Mouse (Mus musculus): ENCODE measurements around the gene Plcg2.

Gene Plcg2

GRCm38 (mm10) chr8:117498179-117498914 lies at the start of gene Plcg2:
Gene Plcg2 (plus strand): TSS chr8:117498291.
- DNase-seq (ENCODE audit: low spot score), result no peak

DNA sequence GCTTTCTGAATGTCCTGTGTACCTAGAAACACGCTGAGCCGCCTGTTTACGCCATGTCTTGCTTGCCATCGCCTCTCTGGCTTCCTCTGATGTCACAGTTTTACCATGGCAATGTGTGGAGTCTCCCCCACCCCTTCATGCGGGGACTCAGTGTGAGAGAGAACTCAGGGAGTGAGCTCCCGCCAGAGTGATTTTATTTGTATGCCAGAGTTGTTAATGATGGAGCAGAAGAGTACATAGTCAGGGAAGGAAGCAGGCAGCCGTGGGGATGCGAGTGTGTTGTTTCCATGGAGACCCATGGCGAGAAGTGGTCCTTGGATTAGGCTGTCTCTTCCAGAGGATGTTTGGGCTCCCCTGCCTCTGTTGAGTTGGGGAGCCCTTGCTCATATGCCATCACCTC lies 47.0 kb upstream of the Plcg2 start:
- no peak for DNase-seq (ENCODE audit: low spot score)

- DNase-seq (ENCODE audit: low spot score), result no peak
Observed at GRCm38 (mm10) chr8:117453974-117454373, 44.1 kb upstream of the Plcg2 start.

GRCm38 (mm10) chr8:117454516-117455116 lies 43.5 kb upstream of the Plcg2 start:
- no peak for DNase-seq (ENCODE audit: low spot score)

DNA sequence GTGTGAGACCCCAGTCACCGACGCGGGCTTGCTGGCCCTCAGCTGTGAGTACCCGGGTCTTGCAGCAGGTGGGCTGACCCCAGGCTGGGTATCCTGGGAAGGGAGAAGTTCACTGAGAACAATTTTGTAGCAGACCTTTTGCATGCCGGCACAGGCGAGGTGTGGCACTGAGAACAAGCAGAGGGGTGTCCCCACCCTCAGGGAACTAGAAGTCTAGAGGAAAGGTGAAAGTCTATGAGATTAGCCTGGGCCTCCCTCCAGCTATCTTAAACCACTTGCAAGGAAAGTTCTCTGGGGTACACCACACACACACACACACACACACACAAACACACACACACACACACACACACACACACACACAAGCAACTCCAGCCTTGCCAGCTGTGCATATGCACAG lies 42.4 kb upstream of the Plcg2 start:
- no peak for DNase-seq (ENCODE audit: low spot score)

DNA sequence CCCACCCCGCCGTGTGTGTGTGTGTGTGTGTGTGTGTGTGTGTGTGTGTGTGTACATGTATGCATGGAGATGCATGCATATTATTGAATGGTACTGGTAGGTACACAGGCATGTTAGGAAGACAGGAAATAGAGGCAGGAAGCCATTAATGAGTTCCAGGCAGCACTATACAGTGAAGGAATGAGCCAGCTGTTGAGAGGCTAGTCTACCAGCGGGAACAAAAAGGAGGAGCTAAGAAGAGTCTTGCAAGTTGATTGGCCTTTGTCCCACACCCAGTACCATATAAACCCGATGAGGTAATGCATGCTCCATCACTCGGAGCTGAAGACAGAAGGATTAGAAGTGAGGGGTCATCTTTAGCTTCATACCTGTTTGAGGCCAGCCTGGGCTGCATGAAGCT lies 39.7 kb upstream of the Plcg2 start:
- no peak for DNase-seq (ENCODE audit: low spot score)

DNA sequence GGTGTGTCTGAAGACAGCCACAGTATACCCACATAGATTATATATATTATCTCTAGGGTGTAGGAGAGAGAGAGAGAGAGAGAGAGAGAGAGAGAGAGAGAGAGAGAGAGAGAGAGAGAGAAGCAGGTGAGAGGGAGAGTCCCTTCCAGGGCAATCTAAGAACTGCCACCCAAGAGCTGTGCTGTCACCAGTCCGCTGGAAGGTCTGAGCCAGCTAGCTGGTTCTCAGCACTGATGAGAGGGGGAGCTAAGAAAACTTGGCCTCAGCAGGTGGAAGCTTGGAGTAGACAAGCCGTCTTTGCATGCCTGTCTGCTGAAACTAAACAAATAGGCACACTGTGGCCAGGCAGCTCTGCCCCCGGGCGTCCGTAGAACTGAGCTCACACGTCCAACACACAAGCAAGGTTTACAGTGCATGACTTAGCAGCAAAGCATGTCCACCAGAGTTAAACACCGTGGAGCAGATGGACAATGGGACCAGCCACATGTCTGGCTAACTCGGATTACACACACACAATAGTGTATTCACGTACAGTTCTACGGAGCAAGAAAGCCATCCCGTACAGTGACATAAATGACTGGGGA lies 35.3 kb upstream of the Plcg2 start:
- DNase-seq (ENCODE audit: low spot score), result no peak

- no peak for DNase-seq (ENCODE audit: low spot score)
Observed at GRCm38 (mm10) chr8:117464525-117464924, 33.6 kb upstream of the Plcg2 start.

DNA sequence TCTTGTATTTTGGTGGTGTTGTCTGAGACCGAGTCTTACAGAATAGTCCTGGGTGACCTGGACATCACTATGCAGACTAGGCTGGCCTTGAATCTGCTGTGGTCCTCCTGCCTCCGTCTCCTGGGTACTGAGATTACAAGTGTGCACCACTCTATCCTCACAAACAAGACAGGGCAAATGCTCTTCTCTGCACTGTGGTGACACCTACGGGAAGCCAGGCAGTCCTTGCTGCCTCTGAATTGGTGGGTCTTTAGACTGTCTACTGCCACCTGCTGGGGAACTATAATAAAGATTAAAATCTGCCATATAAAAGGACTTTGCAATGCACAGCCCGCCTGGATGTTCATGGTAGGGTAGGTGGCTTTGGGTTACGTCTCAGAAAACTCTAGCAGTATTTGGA lies 32.8 kb upstream of the Plcg2 start:
- peak; percentile 46 for DNase-seq (ENCODE audit: low spot score)

DNA sequence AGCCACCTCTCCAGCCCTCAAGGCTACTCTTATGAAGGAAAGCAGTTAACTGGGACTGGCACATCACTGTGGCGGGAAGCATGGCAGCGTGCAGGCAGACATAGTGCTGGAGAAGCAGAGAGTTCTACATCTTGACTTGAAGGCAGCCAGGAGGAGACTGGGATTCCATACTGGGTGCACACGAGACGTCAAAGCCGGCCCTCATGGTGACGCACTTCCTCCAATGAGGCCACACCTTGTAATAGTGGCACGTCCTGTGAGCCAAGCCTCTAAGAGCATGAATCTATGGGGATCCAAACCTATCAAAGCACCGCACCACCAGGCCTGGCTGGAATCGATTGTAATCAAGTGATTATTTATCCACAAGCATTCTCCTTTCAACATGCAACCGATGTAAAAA lies 30.6 kb upstream of the Plcg2 start:
- no peak for DNase-seq (ENCODE audit: low spot score)

GRCm38 (mm10) chr8:117469431-117470341 lies 28.4 kb upstream of the Plcg2 start:
- no peak for DNase-seq (ENCODE audit: low spot score)

- DNase-seq (ENCODE audit: low spot score), result peak; percentile 46
Observed at GRCm38 (mm10) chr8:117470342-117470781, 27.7 kb upstream of the Plcg2 start.

- peak; percentile 54 for DNase-seq (ENCODE audit: low spot score)
Observed at GRCm38 (mm10) chr8:117471174-117471573, 26.9 kb upstream of the Plcg2 start.

- DNase-seq (ENCODE audit: low spot score), result no peak
Observed at GRCm38 (mm10) chr8:117471655-117472054, 26.4 kb upstream of the Plcg2 start.

- no peak for DNase-seq (ENCODE audit: low spot score)
Observed at GRCm38 (mm10) chr8:117472332-117472731, 25.8 kb upstream of the Plcg2 start.

DNA sequence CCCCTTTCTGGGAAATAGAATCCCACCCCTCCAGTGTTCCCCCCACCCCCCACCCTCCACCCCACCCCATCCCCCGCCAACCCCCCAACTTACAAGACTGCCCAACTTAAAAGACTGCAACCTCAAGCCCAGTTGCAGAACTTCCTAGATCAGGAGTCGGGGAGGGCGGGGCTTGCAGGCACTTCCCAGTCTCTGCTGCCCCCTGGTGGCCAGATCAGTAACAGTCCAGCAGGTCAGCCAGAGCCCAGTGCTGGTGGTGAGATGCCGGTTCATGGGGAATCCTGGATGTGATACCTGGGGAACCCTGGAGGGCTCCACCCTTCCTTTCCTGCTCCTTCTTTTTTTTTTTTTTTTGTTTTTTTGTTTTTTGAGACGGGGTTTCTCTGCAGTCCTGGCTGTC lies 23.1 kb upstream of the Plcg2 start:
- peak; percentile 92 for DNase-seq (ENCODE audit: low spot score)

- no peak for DNase-seq (ENCODE audit: low spot score)
Observed at GRCm38 (mm10) chr8:117475819-117476218, 22.3 kb upstream of the Plcg2 start.

DNA sequence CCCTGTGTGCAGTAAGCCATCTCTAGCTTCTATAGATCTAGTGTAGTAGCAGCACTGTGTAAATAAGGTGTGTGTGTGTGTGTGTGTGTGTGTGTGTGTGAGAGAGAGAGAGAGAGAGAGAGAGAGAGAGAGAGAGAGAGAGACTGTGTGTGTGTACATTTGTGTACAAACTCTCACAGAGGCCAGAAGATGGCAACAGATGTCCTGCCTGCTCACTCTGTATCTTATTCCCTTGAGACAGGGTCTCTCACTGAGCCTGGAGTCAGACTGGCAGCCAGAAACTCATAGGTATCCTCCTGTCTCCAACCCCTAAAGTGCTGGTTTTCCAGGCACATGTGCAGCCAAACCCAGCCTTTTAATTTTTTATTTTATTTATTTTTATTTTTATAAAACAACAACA lies 20.0 kb upstream of the Plcg2 start:
- DNase-seq (ENCODE audit: low spot score), result no peak

GRCm38 (mm10) chr8:117479996-117480395 lies 18.1 kb upstream of the Plcg2 start:
- no peak for DNase-seq (ENCODE audit: low spot score)

DNA sequence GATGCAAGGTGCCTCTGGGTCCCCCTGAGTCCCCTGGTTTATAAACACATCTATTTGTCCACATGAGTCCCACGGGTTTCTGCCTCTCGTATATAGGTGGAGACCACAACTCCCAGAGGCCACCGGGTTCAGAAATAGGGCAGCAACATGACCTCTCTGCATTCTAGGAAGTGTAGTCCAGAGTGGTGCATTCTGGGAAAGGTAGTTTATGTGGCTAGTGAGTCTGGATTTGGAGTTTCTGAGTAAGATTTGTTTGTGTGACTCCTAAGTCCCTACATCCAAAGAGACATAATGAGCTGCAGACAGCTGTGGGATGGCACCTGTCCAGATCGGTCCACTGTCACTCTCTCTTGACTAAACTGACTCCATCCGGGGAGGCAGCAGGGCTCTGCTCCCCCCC lies 17.6 kb upstream of the Plcg2 start:
- DNase-seq (ENCODE audit: low spot score), result no peak

- no peak for DNase-seq (ENCODE audit: low spot score)
Observed at GRCm38 (mm10) chr8:117481830-117482229, 16.3 kb upstream of the Plcg2 start.

DNA sequence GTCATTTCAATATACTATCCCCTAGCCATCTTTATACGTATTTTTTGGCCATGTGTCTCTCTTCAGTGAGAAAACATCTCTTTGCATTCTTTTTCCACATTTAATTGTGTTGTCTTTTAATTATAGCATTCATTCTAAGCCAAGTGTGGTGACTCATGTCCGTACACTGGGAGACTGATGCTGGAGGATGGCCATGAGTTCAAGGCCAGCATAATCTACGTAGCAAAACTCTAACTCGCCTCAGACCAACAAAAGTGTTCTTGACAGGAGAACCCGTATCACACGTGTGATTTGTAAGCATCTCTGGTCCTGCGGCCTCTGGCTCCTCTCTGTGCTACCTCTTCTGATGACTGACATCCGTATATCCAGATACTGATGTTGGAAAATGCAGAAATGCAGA lies 13.4 kb upstream of the Plcg2 start:
- DNase-seq (ENCODE audit: low spot score), result no peak

Measured in ovary, postnatal 14 days (tissue).